Mouse (Mus musculus) embryo, embryonic 9.5 days (tissue): ENCODE results near the gene Hspbp1.
A peak's percentile ranks its signal among the peaks of the same experiment; 100 is the strongest.

Source experiments
- DNase-seq: peaks from one replicate; pipeline ENCODE4 v3.0.0-alpha.2; 2017; ENCODE audit errors: extremely low spot score

Hspbp1 gene

DNA sequence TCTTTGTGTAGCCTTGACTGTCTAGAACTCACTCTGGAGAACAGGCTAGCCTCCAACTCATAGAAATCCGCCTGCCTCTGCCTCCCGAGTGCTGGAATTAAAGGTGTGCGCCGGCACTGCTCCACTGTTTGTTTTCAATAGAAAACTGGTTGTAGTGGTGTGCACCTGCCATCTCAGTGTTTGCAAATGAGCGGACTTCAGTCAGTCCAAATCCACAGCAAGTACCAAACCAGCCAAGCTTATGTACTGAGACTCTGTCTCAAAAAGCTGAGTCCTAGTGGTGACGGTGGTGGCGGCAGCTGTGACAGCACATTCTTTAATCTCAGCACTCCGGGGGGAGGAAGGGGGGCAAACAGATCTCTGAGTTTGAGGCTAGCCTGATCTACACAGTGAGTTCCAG lies 16.4 kb downstream of the Hspbp1 start:
- DNase-seq, result no peak

DNA sequence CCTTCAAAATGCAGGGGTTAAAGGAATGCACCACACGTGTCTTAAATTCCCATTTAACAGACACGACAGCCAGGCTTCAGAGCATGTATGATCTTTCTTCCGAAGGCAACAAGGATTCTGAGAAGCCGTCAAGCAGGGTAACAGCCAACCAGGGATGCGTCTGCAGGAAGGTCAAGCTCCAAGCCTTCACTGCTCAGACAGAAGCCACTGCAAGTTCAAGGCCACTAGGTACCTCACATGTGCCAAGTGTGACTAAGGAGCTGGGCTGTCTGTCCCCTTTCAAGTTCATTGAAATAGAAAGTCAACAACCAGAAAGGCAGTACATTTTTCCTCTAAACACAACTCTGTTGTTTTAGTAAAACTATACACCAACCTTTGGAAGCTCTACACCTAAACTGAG lies 18.0 kb downstream of the Hspbp1 start:
- DNase-seq, result no peak

DNA sequence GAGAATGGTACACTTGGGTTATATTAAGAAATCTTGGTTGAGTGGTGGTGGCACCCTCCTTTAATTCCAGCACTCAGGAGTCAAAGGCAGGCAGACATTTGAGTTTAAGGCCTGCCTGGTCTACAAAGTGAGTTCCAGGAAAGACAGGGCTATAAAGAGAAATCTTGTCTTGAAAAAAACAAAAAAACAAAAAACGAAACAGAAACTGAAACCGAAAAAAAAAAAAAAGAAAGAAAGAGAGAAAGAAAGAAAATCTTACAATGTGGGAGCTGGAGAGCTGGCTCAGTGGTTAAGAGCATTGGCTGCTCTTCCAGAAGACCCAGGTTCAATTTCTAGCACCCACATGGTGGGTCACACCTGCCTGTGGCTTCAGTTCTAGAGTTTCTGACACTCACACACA lies 21.1 kb downstream of the Hspbp1 start:
- no peak for DNase-seq

DNA sequence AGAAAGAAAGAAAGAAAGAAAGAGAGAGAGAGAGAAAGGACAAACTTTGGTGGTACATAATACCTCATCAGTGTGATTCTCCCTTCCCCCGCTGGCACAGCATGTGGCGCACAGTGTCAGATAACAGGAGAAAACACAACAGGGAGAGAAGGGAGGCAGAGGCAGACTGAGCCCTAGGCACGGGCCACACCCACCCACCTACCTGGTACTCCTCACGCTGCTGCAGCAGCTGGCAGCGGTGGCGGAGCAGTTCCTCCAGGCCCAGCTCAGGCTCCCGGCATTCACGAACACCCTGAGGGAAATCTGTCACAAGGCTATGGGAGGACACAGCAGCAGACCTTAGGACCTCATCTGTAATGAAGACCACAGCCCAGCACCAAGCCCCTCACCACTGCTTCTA lies 21.7 kb downstream of the Hspbp1 start:
- no peak for DNase-seq

DNA sequence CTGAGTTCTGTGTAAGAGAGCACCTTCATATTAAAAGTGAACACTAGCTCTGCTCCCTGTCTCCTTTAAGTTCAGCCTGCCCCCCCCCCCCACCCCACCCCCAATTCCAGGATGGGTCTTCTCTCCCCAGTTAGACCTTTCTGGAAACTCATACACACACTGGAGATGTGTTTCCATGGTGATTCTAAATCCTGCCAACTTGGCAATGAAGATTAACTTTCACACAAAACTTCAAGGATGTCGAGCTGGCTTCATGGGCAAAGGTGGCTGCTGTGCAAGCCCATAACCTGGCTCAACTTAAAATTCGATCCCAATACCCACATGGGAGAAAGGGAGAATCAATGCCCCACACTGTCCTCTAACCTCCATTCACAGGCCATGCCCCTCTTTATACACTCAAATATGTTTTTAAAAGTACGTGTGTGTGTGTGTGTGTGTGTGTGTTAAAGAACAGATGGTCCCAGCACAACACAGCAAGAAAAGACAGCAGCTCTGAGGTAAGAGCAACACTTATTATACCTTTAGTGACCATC lies 24.9 kb downstream of the Hspbp1 start:
- DNase-seq, result no peak

DNA sequence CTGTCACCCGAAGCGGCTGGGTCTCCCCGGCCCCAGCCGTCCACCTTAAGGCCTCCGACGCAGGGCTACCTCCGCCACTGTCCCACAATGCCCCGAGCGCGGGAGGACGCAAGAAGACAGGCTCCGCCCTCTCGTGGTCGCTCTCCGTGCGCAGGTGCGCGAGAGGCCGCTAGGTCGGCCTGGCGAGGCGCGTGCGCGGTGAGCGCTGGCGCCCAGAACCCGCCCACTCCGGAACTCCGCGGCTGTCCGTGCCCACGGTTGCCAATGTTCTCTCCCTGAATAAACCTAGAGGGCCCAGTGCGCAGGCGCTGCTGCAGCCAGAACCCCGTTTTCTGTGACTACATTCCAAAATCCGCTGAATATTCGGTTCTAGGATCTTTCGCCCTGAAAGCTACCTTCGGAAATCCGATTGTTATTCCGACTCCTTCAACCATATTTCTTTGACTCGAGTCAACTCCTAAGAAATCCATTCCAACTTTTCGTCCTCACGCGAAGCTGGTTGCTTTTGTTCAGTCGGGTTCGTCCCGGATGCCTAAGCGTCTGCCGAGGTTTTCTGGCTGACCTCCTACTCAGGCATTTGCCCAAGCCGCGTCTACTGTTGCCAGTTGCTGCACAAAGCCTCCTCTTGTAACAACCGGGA lies 25.8 kb downstream of the Hspbp1 start, which contains the start of gene Ppp6r1:
Gene Ppp6r1, minus strand, starts transcription at position 108 of the 640 bp plus-strand sequence.
- DNase-seq, result peak; percentile 91

DNA sequence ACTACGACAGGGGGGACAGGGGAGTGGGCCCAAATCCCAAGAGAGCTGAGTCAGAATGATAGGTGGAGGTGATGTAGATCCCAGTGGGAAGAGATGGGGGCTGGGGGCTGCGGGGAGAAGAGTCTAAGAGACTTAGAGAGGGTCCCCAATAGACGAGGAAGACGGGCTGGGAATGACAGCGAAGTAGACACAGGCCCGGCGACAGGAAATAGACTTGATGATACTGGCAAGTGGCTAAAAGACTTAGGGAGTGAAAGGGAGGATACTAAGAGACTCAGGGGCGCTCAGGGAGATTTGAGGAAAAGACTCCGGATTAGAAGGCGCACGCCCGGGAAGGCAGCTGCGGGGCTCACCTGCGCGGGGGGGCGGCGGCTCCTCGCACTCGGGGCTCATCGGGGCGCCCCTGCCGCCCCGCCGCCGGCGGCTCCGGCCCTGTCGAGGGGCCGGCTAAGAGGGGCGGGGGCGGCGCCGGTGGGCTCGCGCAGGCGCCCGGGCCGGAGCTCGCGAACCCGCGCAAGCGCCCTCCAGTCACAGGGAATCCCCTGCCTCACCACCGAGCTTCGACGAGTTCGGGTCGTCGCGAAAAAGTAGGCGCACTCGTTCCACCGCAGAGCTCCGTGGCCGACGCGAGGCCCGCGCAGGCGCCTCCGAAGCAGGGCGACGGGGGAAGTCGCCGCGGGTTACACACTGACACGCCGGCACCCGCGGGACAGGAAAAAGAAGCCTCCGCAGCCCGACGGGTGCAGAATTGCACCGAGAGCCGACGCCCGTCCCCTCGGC lies 26.6 kb downstream of the Hspbp1 start:
- DNase-seq, result peak; percentile 46

DNA sequence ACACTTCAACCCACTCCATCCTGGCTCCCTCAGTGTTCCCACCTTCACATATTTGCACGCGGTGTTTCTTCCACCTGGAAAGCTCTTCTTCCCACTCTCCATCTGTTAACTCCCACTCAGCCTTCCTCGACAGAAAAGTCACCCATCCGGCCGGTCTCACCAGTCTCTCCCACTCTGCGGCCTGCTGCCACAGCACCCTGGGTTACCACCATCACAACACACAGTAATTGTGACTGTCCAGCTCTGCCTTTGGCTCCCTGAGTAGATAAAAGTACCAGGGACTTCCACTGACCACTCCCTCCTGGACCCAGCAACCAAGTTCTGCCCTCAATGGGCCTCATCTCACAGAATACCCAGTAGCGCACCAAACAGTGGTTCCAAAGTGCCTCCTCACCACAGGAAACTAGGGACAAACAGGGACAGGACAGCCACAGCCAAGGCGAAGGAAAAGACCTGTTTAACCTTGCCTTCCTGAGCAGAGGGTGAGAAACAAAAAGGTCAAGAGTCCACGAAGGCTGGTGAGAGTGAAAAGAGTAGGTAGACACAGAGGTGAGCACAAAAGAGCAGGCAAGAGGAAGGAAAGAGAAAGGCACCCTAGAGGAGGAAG lies 27.2 kb downstream of the Hspbp1 start:
- DNase-seq, result no peak

DNA sequence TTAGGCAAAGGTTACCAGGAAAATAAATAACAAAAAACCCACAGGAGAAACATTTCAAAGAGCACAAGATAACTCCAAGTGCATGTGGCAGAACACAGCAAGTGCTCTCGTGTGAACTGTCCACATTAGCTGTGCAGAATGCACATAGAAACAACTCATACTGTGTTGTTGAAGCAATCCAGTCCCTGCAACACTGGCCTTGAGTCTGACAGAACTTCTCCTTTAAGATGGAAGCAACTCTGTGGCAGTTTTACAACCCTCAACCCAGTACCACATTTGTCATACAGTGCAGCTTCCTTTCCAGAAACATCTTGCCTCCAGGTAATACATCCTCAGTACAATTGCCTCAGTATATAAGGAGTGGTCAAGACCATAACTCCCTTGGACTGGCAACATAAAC lies 28.1 kb downstream of the Hspbp1 start:
- DNase-seq, result no peak

DNA sequence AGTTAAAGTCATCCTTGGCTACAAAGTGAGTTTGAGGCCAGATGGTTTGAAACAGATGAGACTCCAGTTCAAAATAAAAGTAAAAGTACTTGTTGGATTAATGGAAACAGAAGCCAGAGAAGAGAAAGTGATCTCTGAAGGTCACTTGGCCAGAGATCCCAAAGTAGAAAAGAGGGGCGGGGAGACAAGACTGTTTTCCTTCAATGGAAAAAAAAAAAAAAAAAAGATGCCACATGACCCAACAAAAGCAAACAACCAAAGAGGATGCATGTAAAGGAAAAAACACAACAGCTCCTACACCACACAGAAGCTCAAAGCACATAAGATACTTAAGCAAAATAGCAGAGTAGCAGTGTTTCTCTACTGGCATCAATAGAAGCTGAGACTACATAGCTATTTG lies 29.0 kb downstream of the Hspbp1 start:
- DNase-seq, result no peak

DNA sequence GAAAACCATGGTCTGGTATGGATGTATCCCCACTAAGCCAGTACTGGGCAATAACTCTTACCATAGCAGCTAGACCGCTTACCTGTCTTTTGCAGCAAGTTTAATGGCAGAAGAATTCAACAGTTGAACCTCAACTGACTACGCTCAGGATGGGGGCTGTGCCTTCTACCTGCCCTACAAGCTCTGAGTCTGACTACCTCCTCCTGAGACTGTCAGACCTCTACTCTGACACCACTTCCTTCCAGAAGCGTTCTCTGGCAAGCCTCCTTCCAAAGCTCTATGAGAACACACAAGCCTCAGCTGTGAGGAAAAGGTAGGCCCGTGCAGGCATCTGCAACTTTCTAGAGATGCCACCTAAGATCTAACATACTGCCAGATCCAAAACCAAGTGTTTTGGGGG lies 29.5 kb downstream of the Hspbp1 start:
- no peak for DNase-seq

DNA sequence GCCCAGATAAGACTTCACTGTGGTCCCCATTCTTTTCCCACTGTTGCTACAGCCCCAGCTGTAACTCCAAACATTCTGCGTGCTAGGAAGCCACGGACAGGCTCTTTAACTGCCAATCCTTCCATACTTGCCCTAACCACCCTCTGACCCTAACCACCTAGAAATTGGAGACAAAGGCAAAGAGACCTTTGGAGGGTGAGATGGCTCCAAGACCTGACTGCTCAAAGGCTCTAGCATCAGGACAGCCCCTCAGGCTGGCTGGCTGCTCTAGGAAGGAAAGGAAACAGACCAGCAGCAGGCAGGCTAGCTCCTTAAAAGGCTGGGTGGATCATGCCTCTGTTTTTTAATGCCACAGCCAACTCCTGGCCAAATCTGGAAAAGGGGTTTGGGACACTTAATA lies 30.6 kb downstream of the Hspbp1 start:
- DNase-seq, result no peak

DNA sequence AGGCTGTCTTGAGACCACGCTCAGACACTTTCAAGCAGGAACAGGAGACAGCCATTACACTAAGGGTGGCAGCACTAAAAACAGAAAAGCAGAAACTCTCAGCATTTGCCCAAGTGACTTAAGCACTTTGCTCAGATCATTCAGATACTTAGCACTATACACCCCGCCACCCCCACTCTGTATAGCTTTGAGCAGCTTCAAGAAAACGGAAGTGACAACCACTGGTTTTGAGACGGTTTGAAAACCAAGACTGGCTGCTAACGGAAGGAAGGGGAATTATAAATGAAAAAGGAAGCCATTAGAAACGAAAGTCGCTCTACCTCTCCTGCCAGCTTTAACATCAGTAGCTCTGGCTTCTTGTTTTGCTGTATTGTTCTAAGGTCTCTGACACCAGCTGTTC lies 31.1 kb downstream of the Hspbp1 start:
- DNase-seq, result no peak

DNA sequence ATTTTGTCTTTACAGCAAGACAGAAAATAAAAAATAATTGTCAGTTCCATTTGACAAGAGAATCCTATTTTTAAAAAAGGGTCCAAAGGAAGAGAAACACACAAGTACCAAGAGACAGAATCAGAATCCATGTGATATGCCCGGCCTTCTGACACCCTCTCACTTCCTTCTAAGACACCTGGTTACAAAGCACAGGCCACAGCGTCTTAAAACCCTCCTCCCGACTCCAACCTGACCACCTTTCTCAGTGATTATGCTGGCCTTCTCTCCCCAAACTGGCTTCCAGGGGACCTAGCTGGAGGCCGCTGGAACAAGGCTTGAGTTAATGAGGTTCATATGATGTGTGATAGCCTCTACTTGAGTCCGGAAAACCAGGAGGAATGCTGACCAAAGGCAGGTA lies 31.5 kb downstream of the Hspbp1 start:
- DNase-seq, result no peak

DNA sequence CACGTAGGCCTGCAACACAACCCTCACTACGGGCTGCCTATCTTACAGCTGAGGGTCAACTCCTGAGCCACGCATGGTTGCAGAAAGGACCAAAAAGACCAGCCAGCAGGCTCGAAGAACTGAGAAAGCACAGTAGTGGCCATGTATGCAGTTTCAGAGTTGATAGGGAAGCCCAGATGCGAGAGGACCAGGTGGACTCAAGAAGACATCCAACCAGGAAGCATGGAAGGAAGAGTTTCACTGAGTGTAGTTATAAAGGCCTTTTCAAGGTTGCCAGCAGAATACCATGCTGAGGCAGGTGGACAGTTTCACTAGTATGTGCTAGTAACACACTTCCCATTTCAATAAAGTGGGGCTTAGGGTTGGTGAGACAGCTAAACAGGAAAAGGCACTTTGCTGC lies 32.1 kb downstream of the Hspbp1 start:
- no peak for DNase-seq

DNA sequence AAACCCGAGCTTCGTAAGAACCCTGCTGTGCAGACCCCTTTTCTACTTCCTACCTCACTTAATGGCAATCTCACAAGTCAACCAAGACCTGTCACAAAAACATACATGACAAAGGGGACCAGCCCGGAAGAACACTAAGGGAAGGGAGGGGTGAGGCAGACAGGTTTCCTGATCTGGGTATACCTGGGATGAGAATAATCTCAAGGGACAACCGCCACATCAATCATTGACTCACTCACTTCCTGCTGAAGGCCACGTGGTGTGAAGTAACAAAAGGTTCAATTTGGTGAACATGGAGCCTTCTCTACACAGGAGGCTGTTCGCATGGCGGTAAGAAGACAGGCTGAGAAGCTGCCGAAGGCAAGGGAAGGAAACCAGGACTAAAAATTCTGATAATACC lies 33.3 kb downstream of the Hspbp1 start:
- DNase-seq, result no peak

DNA sequence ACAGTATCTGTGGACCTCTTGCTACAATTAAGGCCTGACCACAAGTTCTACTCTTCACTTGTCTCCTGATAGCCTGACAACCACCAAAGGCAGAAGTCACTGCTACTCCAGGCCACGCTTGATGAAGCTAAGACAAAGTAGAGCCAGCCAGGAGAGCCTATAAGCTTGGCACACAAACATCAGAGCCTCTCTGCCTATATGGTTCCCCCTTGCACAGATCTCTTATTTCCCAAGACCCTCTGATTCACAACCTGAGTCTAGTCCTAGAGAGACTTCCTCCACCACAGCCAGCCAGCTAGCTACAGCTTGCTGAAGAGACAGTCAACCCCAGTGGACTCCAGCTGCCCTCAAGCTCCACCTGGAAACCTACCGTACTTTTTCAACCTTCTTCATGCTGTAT lies 36.9 kb downstream of the Hspbp1 start:
- no peak for DNase-seq

DNA sequence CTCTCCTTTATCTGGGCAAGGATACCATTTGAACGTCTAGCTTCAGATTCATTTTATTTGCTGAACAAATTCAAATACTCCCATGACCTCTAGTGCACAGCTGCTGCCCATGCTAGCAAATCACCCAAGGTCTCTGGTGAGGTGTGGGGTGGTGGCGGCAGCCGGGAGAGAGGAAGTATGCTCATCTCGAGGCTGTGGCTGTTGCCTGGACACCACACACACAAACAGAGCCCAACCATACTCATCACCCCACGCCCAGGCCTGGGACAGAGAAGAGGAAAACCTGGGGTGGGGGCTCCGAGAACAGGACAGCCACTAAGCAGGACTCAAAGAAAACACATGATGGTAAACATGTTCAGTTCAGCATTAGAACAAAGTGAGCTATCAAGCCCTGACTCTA lies 37.6 kb downstream of the Hspbp1 start:
- DNase-seq, result no peak

DNA sequence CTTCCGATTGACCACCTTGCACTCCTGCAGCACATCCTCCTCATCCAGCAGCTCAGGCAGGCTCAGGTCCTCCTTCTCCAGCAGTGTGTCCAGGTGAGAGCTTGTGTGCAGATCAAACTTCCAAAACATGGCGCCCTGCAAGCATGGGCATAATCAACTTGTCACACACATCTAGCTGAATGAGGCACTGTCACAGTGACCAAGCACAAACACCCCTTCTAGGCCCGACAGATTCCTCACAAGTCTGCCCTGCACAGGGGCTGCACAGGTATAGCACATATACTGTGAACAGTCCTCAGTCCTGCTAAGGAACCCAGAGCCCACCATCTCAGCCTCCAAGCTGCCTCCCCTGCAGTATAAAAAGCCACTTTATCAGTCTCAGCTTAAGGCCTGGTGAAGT lies 38.1 kb downstream of the Hspbp1 start:
- no peak for DNase-seq

DNA sequence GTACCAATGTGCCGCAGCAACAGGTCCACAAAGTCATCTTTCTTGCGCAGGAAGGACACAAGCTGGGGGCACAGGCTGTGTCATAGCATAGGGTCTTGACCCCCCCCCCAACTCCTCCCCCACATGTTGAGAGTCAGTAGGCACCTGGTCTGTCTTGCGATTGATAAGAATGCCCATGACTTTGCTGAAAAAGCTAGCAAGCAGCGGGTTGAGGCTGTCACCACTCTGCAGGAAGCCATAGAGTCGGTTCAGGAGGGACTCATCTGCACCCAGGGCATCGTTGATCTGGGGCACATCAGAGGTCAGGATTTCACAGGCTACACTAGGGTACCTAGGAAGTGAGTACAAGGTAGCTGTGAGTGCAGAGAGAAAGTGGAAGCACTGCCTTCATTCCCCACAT lies 41.6 kb downstream of the Hspbp1 start:
- DNase-seq, result no peak

DNA sequence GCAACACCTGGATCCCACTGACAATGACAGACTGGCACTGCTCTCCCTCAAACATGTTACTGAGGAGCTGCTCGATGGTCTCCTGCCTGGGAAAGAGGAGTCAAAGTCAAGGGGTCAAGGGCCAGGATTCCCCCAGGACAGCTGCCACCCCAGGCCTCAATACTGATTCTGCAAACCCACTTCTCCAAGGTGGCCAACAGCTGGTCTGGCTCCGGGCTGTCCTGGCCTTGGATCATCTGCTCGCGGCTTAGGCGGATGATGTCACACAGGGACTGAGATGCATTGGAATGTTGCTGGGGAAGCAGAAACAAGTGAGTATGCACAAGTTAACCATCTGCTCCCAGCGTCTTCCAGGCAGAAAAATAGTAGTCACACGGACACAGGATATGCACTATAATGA lies 42.9 kb downstream of the Hspbp1 start:
- no peak for DNase-seq

DNA sequence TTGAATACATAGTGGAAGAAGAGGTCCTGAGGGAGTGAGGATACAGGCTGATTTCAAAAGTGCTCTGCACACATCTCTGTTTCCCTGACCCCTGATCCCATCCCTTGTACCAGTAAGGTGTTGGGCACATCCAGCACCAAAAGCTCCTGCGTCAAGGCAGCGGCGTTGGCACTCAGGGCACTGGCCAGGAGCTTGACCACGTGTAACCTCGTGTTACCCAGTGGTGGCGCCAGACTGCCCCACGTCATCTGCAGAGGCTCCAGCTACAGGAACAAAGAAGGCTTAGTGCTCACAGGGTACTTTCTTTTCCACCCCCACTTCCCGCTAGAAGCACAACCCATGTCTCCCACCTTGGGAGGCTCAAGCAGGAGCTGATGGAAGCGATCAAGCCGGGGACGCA lies 43.7 kb downstream of the Hspbp1 start:
- DNase-seq, result no peak

DNA sequence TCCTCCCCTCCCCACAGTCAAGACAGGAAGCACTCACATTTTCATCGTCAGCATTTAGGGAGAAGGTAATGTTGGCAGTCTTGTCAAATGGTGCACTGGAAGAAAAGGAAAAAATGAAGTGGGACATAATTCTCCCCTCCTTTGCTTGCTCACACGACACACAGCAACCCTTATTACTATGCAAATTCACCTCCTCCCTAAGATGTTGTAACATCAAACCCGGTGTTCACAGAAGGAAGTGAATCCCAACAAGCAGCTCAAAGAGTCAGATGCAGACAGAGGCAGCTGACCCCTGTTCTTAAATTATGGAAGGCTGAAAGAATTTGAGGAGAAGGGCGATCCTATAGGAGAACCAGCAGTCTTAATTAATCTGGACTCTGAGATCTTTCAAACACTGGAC lies 48.7 kb downstream of the Hspbp1 start:
- DNase-seq, result no peak
